Mouse (Mus musculus): ENCODE results near the gene Btbd2. TPM values are rescaled to one million over a fixed set of nuclear protein-coding genes. Genes with fewer than 3 reads are reported as not detected.

The Btbd2 gene
- total and polyA plus RNA-seq, 3 experiments: 43.1 to 81.8 TPM; not detected in 1

GRCm38 (mm10) chr10:80604001-80604509, 52.8 kb downstream of the Btbd2 start:
- Histone ChIP-seq H3K27me3 (ENCODE audit: control insufficient read depth in 1 of 2, insufficient read depth in 2 of 2, low read length in 2 of 2) (no peaks in the 10 kb centered on the region), H3K4me3 (ENCODE audit: control insufficient read depth in 1 of 2, insufficient read depth in 1 of 2, low read depth in 2 of 2, low read length in 2 of 2) (peak overlapping the region; percentile 78 to 91; a peak in 3 of 4 replicates), H3K9ac (ENCODE audit: control insufficient read depth, low read depth, low read length, poor library complexity, severe bottlenecking) (peak overlapping the region; percentile 92), H3K27ac (ENCODE audit: control insufficient read depth, low read depth, low read length) (no peak overlapping the region), H3K36me3 (ENCODE audit: control insufficient read depth in 1 of 2, insufficient read depth in 2 of 2, low read length in 2 of 2) (peaks cover 2 to 15% of the 10 kb centered on the region in 2 experiments; a peak in 3 of 4 replicates), H3K79me2 (ENCODE audit: control insufficient read depth, insufficient read depth, low read length, poor library complexity) (peaks cover 37% of the 10 kb centered on the region), H3K9me3 (replicated peaks; ENCODE audit: insufficient read depth, low read length) (no peaks in the 10 kb centered on the region), H3K4me1 (ENCODE audit: control insufficient read depth in 1 of 2, insufficient read depth in 2 of 2, low read length in 2 of 2) (peaks cover 8 to 17% of the 10 kb centered on the region in 2 experiments)
- no peak for DNase-seq (ENCODE audit: low read depth, low spot score)
- TF ChIP-seq SIN3A (IDR thresholded peaks at IDR 0.05; ENCODE audit: low read length) (no peak), TCF12 (IDR thresholded peaks at IDR 0.05; ENCODE audit: low read depth, low read length) (no peak), ETS1 (IDR thresholded peaks at IDR 0.05; ENCODE audit: low read depth, low read length) (no peak), ZMIZ1 (IDR thresholded peaks at IDR 0.05; ENCODE audit: low read depth, low read length) (no peak), POLR2AphosphoS2 (IDR thresholded peaks at IDR 0.05; ENCODE audit: low read length) (no peak), KAT2A (conservative IDR thresholded peaks at IDR 0.05; ENCODE audit: low read depth, low read length) (no peak), ZNF384 (IDR thresholded peaks at IDR 0.05; ENCODE audit: low read depth, low read length) (no peak), EP300 (IDR thresholded peaks at IDR 0.05; ENCODE audit: low read depth in 1 of 2, low read length in 2 of 2) (no peak), E2F4 (IDR thresholded peaks at IDR 0.05; ENCODE audit: borderline replicate concordance, low read depth, low read length) (no peak), SMC3 (IDR thresholded peaks at IDR 0.05; ENCODE audit: low read depth, low read length) (no peak), GATA1 (IDR thresholded peaks at IDR 0.05; ENCODE audit: low read depth, low read length) (no peak)

- peak overlapping the region; percentile 40 for H3K27ac ChIP-seq (ENCODE audit: control insufficient read depth, low read depth, low read length)
- peaks cover 8 to 17% of the 10 kb centered on the region in 2 experiments for H3K4me1 ChIP-seq (ENCODE audit: control insufficient read depth in 1 of 2, insufficient read depth in 2 of 2, low read length in 2 of 2)
- no peak for TF ChIP-seq NRF1 (IDR thresholded peaks at IDR 0.05; ENCODE audit: insufficient read depth, low read depth, low read length, poor library complexity, severe bottlenecking)
- no peak for TF ChIP-seq POLR2AphosphoS5 (IDR thresholded peaks at IDR 0.05; ENCODE audit: borderline replicate concordance, low read depth, low read length)
- TF ChIP-seq UBTF (IDR thresholded peaks at IDR 0.05; ENCODE audit: borderline replicate concordance, insufficient read depth, low read depth, low read length): no peak
- no peak for TF ChIP-seq MYC (IDR thresholded peaks at IDR 0.05; ENCODE audit: low read depth, low read length)
- TF ChIP-seq JUND (IDR thresholded peaks at IDR 0.05; ENCODE audit: low read depth, low read length): no peak
- TF ChIP-seq ZNF384 (IDR thresholded peaks at IDR 0.05; ENCODE audit: low read depth, low read length): no peak
- no peak for TF ChIP-seq MAZ (IDR thresholded peaks at IDR 0.05; ENCODE audit: low read depth, low read length)
- no peak for TF ChIP-seq CHD1 (IDR thresholded peaks at IDR 0.05; ENCODE audit: low read depth, low read length)
- no peak for TF ChIP-seq ZKSCAN1 (IDR thresholded peaks at IDR 0.05; ENCODE audit: low read depth, low read length)
- no peak for TF ChIP-seq RCOR1 (IDR thresholded peaks at IDR 0.05; ENCODE audit: low read depth, low read length)
- peaks cover 2 to 15% of the 10 kb centered on the region in 2 experiments; a peak in 3 of 4 replicates for H3K36me3 ChIP-seq (ENCODE audit: control insufficient read depth in 1 of 2, insufficient read depth in 2 of 2, low read length in 2 of 2)
- H3K9me3 ChIP-seq (replicated peaks; ENCODE audit: insufficient read depth, low read length): no peaks in the 10 kb centered on the region
- H3K4me3 ChIP-seq (ENCODE audit: control insufficient read depth in 1 of 2, insufficient read depth in 1 of 2, low read depth in 2 of 2, low read length in 2 of 2): peak overlapping the region; percentile 78 to 91
- peaks cover 37% of the 10 kb centered on the region for H3K79me2 ChIP-seq (ENCODE audit: control insufficient read depth, insufficient read depth, low read length, poor library complexity)
- no peak for DNase-seq (ENCODE audit: low read depth, low spot score)
- no peaks in the 10 kb centered on the region for H3K27me3 ChIP-seq (ENCODE audit: control insufficient read depth in 1 of 2, insufficient read depth in 2 of 2, low read length in 2 of 2)
- H3K9ac ChIP-seq (ENCODE audit: control insufficient read depth, low read depth, low read length, poor library complexity, severe bottlenecking): peak overlapping the region; percentile 92
These were observed 53.5 kb downstream of the Btbd2 start for GRCm38 (mm10) chr10:80603364-80603763.
